Mouse (Mus musculus): ENCODE results near the gene Myo9a. TPM values are rescaled to one million over a fixed set of nuclear protein-coding genes. Genes with fewer than 3 reads are reported as not detected.
"Not testable (repeated sequence)": the region's sequence is repeated elsewhere in the genome, so short reads cannot be mapped to it uniquely, and the experiment has no call there.

Gene Myo9a
- total and polyA plus RNA-seq, 2 experiments, result 0.40 to 9.3 TPM

- H3K4me3 ChIP-seq (ENCODE audit: insufficient read depth, low read depth, low read length), result no peak overlapping the region
- H3K36me3 ChIP-seq (ENCODE audit: control insufficient read depth, insufficient read depth, low read length), result no peaks in the 10 kb centered on the region
- H3K27me3 ChIP-seq (ENCODE audit: control insufficient read depth, insufficient read depth, low read length), result peaks cover 4% of the 10 kb centered on the region; the same call in 1 of the 2 replicates
- WGBS, result 69% methylated on average over 4 of the region's 4 CpGs
- H3K9ac ChIP-seq (ENCODE audit: low read depth, low read length), result no peak overlapping the region
- TF ChIP-seq CTCF (IDR thresholded peaks at IDR 0.05; ENCODE audit: low read depth, low read length), result no peak
- TF ChIP-seq POLR2A (IDR thresholded peaks at IDR 0.05; ENCODE audit: extremely low read depth, insufficient read depth, low read length), result no peak
- H3K27ac ChIP-seq (replicated peaks; ENCODE audit: insufficient read depth, low read depth, low read length), result no peak overlapping the region
- H3K4me1 ChIP-seq (ENCODE audit: control insufficient read depth, insufficient read depth, low read length), result no peaks in the 10 kb centered on the region
- H3K79me2 ChIP-seq (ENCODE audit: control insufficient read depth, insufficient read depth, low read length), result no peaks in the 10 kb centered on the region
- no peak for DNase-seq (ENCODE audit: extremely low read depth, low read depth, low spot score)
Observed at GRCm38 (mm10) chr9:59951943-59952342, 201.2 kb downstream of the Myo9a start.

- DNase-seq (ENCODE audit: extremely low read depth, low read depth, low spot score), result peak; percentile 45
- WGBS, result 42% methylated on average over 8 of the region's 8 CpGs
- Histone ChIP-seq H3K27me3 (ENCODE audit: control insufficient read depth, insufficient read depth, low read length) (no peaks in the 10 kb centered on the region; the same call in 1 of the 2 replicates), H3K4me1 (ENCODE audit: control insufficient read depth, insufficient read depth, low read length) (no peaks in the 10 kb centered on the region), H3K27ac (replicated peaks; ENCODE audit: insufficient read depth, low read depth, low read length) (no peak overlapping the region), H3K9ac (ENCODE audit: low read depth, low read length) (no peak overlapping the region), H3K79me2 (ENCODE audit: control insufficient read depth, insufficient read depth, low read length) (no peaks in the 10 kb centered on the region), H3K36me3 (ENCODE audit: control insufficient read depth, insufficient read depth, low read length) (no peaks in the 10 kb centered on the region), H3K4me3 (ENCODE audit: insufficient read depth, low read depth, low read length) (no peak overlapping the region)
- no peak for TF ChIP-seq POLR2A (IDR thresholded peaks at IDR 0.05; ENCODE audit: extremely low read depth, insufficient read depth, low read length)
- no peak for TF ChIP-seq CTCF (IDR thresholded peaks at IDR 0.05; ENCODE audit: low read depth, low read length)
Observed at GRCm38 (mm10) chr9:59952515-59953070, 201.9 kb downstream of the Myo9a start.

DNA sequence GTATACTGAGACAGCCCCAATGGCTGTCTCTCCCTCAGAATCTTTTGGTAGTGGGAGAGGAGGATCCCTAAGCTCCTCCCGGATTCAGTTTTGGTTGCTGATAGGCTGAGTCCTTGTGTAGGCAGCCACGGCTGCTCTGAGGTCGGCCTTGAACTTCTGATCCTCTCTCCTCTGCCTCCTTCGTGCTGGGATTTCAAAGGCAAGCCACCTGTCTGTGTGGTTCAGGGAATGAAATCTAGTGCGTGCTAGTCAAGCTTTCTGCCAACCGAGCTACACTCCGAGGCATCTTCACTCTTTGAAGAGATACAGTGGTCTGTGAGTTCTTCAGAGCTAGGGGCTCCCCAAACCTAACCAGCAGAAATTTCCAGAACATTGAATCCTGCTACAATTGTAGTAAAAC, 202.9 kb downstream of the Myo9a start:
- Histone ChIP-seq H3K27me3 (ENCODE audit: control insufficient read depth, insufficient read depth, low read length) (peaks cover 3% of the 10 kb centered on the region; the same call in 1 of the 2 replicates), H3K79me2 (ENCODE audit: control insufficient read depth, insufficient read depth, low read length) (no peaks in the 10 kb centered on the region), H3K9ac (ENCODE audit: low read depth, low read length) (no peak overlapping the region), H3K27ac (replicated peaks; ENCODE audit: insufficient read depth, low read depth, low read length) (no peak overlapping the region), H3K36me3 (ENCODE audit: control insufficient read depth, insufficient read depth, low read length) (no peaks in the 10 kb centered on the region), H3K4me1 (ENCODE audit: control insufficient read depth, insufficient read depth, low read length) (no peaks in the 10 kb centered on the region), H3K4me3 (ENCODE audit: insufficient read depth, low read depth, low read length) (no peak overlapping the region)
- TF ChIP-seq CTCF (IDR thresholded peaks at IDR 0.05; ENCODE audit: low read depth, low read length) (no peak), POLR2A (IDR thresholded peaks at IDR 0.05; ENCODE audit: extremely low read depth, insufficient read depth, low read length) (no peak)
- 74% methylated on average over 7 of the region's 7 CpGs for WGBS
- DNase-seq (ENCODE audit: extremely low read depth, low read depth, low spot score), result no peak

- WGBS, result 76% methylated on average over 3 of the region's 3 CpGs
- no peak for TF ChIP-seq POLR2A (IDR thresholded peaks at IDR 0.05; ENCODE audit: extremely low read depth, insufficient read depth, low read length)
- no peak for TF ChIP-seq CTCF (IDR thresholded peaks at IDR 0.05; ENCODE audit: low read depth, low read length)
- no peak for DNase-seq (ENCODE audit: extremely low read depth, low read depth, low spot score)
Observed at GRCm38 (mm10) chr9:59955199-59955598, 204.5 kb downstream of the Myo9a start.

DNA sequence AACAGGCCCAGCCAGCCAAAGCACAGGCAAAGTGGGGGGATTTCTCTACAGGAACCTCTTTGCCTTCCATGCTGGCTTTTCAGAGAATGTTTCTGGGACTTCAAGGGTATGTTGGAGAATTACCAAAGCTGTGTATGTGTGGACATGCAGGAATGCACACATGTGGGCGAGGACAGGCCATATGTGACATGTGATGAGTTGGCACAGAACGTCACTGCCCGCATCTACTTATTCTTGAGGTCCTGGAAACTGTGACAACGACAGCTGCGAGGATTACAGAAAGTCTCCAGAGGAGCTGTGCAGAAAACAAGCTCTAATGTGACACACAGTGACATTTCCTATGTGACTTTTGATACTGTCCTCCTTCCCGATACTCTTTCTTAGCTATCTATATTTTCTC, 205.0 kb downstream of the Myo9a start:
- Histone ChIP-seq H3K27ac (replicated peaks; ENCODE audit: insufficient read depth, low read depth, low read length) (no peak overlapping the region), H3K9ac (ENCODE audit: low read depth, low read length) (no peak overlapping the region), H3K36me3 (ENCODE audit: control insufficient read depth, insufficient read depth, low read length) (no peaks in the 10 kb centered on the region), H3K79me2 (ENCODE audit: control insufficient read depth, insufficient read depth, low read length) (no peaks in the 10 kb centered on the region), H3K27me3 (ENCODE audit: control insufficient read depth, insufficient read depth, low read length) (peaks cover 3% of the 10 kb centered on the region; the same call in 1 of the 2 replicates), H3K4me1 (ENCODE audit: control insufficient read depth, insufficient read depth, low read length) (no peaks in the 10 kb centered on the region), H3K4me3 (ENCODE audit: insufficient read depth, low read depth, low read length) (no peak overlapping the region)
- TF ChIP-seq POLR2A (IDR thresholded peaks at IDR 0.05; ENCODE audit: extremely low read depth, insufficient read depth, low read length) (no peak), CTCF (IDR thresholded peaks at IDR 0.05; ENCODE audit: low read depth, low read length) (no peak)
- WGBS, result 90% methylated on average over 6 of the region's 6 CpGs
- DNase-seq (ENCODE audit: extremely low read depth, low read depth, low spot score), result no peak

More at GRCm38 (mm10) chr9:59955199-59955598, 204.5 kb downstream of the Myo9a start:
- Histone ChIP-seq H3K9ac (ENCODE audit: low read depth, low read length) (no peak overlapping the region), H3K4me1 (ENCODE audit: control insufficient read depth, insufficient read depth, low read length) (no peaks in the 10 kb centered on the region), H3K4me3 (ENCODE audit: insufficient read depth, low read depth, low read length) (no peak overlapping the region), H3K27ac (replicated peaks; ENCODE audit: insufficient read depth, low read depth, low read length) (no peak overlapping the region), H3K27me3 (ENCODE audit: control insufficient read depth, insufficient read depth, low read length) (peaks cover 3% of the 10 kb centered on the region; the same call in 1 of the 2 replicates), H3K79me2 (ENCODE audit: control insufficient read depth, insufficient read depth, low read length) (no peaks in the 10 kb centered on the region), H3K36me3 (ENCODE audit: control insufficient read depth, insufficient read depth, low read length) (no peaks in the 10 kb centered on the region)

DNA sequence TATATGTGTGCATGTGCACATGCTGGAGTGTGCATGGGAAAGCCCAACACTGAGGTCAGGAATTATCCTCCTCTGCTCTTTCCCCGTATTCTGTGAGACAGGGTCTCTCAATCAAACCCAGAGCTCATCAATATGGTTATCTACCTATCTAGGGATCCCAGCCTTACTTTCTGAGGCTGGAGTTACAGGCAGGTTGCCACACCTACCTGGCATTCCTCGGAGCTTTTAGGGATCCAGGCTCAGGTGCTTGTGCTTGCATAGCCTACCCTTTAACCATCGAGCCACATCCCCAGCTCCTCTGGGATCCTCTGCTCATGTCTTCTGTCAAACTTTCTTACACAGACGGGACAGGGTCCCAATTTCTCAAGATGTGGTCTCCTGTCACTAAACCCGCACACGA, 205.8 kb downstream of the Myo9a start:
- Histone ChIP-seq H3K4me3 (ENCODE audit: insufficient read depth, low read depth, low read length) (no peak overlapping the region), H3K27me3 (ENCODE audit: control insufficient read depth, insufficient read depth, low read length) (peaks cover 3% of the 10 kb centered on the region; the same call in 1 of the 2 replicates), H3K36me3 (ENCODE audit: control insufficient read depth, insufficient read depth, low read length) (no peaks in the 10 kb centered on the region), H3K9ac (ENCODE audit: low read depth, low read length) (no peak overlapping the region), H3K4me1 (ENCODE audit: control insufficient read depth, insufficient read depth, low read length) (no peaks in the 10 kb centered on the region), H3K79me2 (ENCODE audit: control insufficient read depth, insufficient read depth, low read length) (no peaks in the 10 kb centered on the region), H3K27ac (replicated peaks; ENCODE audit: insufficient read depth, low read depth, low read length) (no peak overlapping the region)
- 55% methylated on average over 6 of the region's 6 CpGs for WGBS
- no peak for DNase-seq (ENCODE audit: extremely low read depth, low read depth, low spot score)
- TF ChIP-seq CTCF (IDR thresholded peaks at IDR 0.05; ENCODE audit: low read depth, low read length) (no peak), POLR2A (IDR thresholded peaks at IDR 0.05; ENCODE audit: extremely low read depth, insufficient read depth, low read length) (no peak)

- not testable (repeated sequence) for DNase-seq (ENCODE audit: extremely low read depth, low read depth, low spot score); H3K9ac ChIP-seq (ENCODE audit: low read depth, low read length); H3K4me3 ChIP-seq (ENCODE audit: insufficient read depth, low read depth, low read length); H3K27me3 ChIP-seq (ENCODE audit: control insufficient read depth, insufficient read depth, low read length); H3K36me3 ChIP-seq (ENCODE audit: control insufficient read depth, insufficient read depth, low read length); H3K4me1 ChIP-seq (ENCODE audit: control insufficient read depth, insufficient read depth, low read length); H3K79me2 ChIP-seq (ENCODE audit: control insufficient read depth, insufficient read depth, low read length); H3K27ac ChIP-seq (replicated peaks; ENCODE audit: insufficient read depth, low read depth, low read length)
- WGBS, result 88% methylated on average over 1 of the region's 1 CpGs
Observed at GRCm38 (mm10) chr9:59958115-59958514, 207.4 kb downstream of the Myo9a start.

All from liver, adult 2 months (tissue).